Mouse (Mus musculus) embryonic fibroblast, embryonic 13.5 days (primary cell): ENCODE data around the gene Plekha7.

Source experiments
- CTCF ChIP-seq: IDR thresholded peaks from 2 replicates; pipeline ENCODE4 v1.5.1; 2011; ENCODE audit warnings: mild to moderate bottlenecking, control low read depth, low read length, moderate library complexity, borderline replicate concordance; ENCODE audit not compliant: insufficient read depth
- POLR2A ChIP-seq: IDR thresholded peaks from 2 replicates; pipeline ENCODE4 v1.6.1; 2011; ENCODE audit warnings: low read depth, mild to moderate bottlenecking, control low read depth, low read length, moderate library complexity

DNA sequence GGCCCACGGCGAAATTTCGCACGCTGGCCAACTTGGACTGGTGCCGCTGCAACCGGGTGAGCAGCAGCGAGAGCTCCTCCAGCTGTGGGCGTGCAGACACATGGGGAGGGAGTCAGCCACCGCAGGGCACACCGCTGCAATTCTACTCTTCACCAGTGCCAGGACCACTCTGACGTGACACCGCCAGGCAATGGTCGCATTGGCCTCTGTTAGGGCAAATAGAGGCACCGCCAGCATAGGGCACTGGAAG, 151.4 kb downstream of the Plekha7 start:
- TF ChIP-seq POLR2A = no peak
- TF ChIP-seq CTCF = no peak
